Mouse (Mus musculus) MEL (cell line): ENCODE results near the gene Fhl2. TPM values are rescaled to one million over a fixed set of nuclear protein-coding genes. Genes with fewer than 3 reads are reported as not detected.

Source experiments
- DNase-seq: peaks from one replicate; pipeline ENCODE4 v3.0.0; 2011; ENCODE audit warnings: low read depth, low spot score
- H3K27ac ChIP-seq: 2 replicates; pipeline ENCODE4 v1.5.1; 2012; ENCODE audit warnings: low read depth, mild to moderate bottlenecking, control low read depth, low read length, moderate library complexity; ENCODE audit not compliant: control insufficient read depth
- H3K27me3 ChIP-seq, 2 experiments: fragments of 150-350 bp in 1 of 2; sonication (generic) in 1 of 2; 2 replicates each; pipeline ENCODE4 v1.6.1; 2012; ENCODE audit warnings: low read length in 2 of 2, mild to moderate bottlenecking in 2 of 2, improper control_type of control experiment in 1 of 2, moderate library complexity in 1 of 2; ENCODE audit not compliant: insufficient read depth in 2 of 2, control insufficient read depth in 1 of 2
- H3K36me3 ChIP-seq, 2 experiments: 2 replicates each; pipeline ENCODE4 v1.6.1; 2012 to 2014; ENCODE audit warnings: low read length in 2 of 2, improper control_type of control experiment in 1 of 2, inconsistent platforms in 1 of 2, mild to moderate bottlenecking in 1 of 2; ENCODE audit not compliant: insufficient read depth in 2 of 2, control insufficient read depth in 1 of 2
- H3K4me1 ChIP-seq, 2 experiments: fragments of 150-350 bp in 1 of 2; sonication (generic) in 1 of 2; 2 replicates each; pipeline ENCODE4 v1.6.1; 2012; ENCODE audit warnings: low read length in 2 of 2, improper control_type of control experiment in 1 of 2, mild to moderate bottlenecking in 1 of 2; ENCODE audit not compliant: insufficient read depth in 2 of 2, control insufficient read depth in 1 of 2
- H3K4me3 ChIP-seq, 2 experiments: fragments of 150-350 bp in 1 of 2; sonication (generic) in 1 of 2; 2 replicates each; pipeline ENCODE4 v1.5.1; 2012; ENCODE audit warnings: low read depth in 2 of 2, low read length in 2 of 2, mild to moderate bottlenecking in 2 of 2, moderate library complexity in 2 of 2, control low read depth in 1 of 2, improper control_type of control experiment in 1 of 2; ENCODE audit not compliant: control insufficient read depth in 1 of 2, insufficient read depth in 1 of 2
- H3K79me2 ChIP-seq: 2 replicates; pipeline ENCODE4 v1.6.1; 2012; ENCODE audit warnings: mild to moderate bottlenecking, low read length, moderate library complexity; ENCODE audit not compliant: control insufficient read depth, poor library complexity, insufficient read depth
- H3K9ac ChIP-seq: 2 replicates; pipeline ENCODE4 v1.6.1; 2012; ENCODE audit warnings: low read depth, mild to moderate bottlenecking, control low read depth, low read length, moderate library complexity; ENCODE audit not compliant: control insufficient read depth, poor library complexity, severe bottlenecking
- H3K9me3 ChIP-seq: fragments of 150-350 bp; sonication (generic); replicated peaks from 2 replicates; pipeline ENCODE4 v1.6.1; 2012; ENCODE audit warnings: mild to moderate bottlenecking, low read length, improper control_type of control experiment, moderate library complexity; ENCODE audit not compliant: insufficient read depth
- CHD1 ChIP-seq: IDR thresholded peaks from 2 replicates; pipeline ENCODE4 v1.6.1; 2012; ENCODE audit warnings: low read depth, mild to moderate bottlenecking, inconsistent platforms, low read length, improper control_type of control experiment
- E2F4 ChIP-seq: IDR thresholded peaks from 2 replicates; pipeline ENCODE4 v1.6.1; 2011; ENCODE audit warnings: low read depth, low read length, improper control_type of control experiment, borderline replicate concordance
- ELF1 ChIP-seq: IDR thresholded peaks from 2 replicates; pipeline ENCODE4 v1.6.1; 2014; ENCODE audit warnings: low read depth, mild to moderate bottlenecking, inconsistent platforms, low read length, improper control_type of control experiment, moderate library complexity
- ETS1 ChIP-seq: IDR thresholded peaks from 2 replicates; pipeline ENCODE4 v1.6.1; 2012; ENCODE audit warnings: low read depth, mild to moderate bottlenecking, inconsistent platforms, low read length, improper control_type of control experiment, moderate library complexity
- GABPA ChIP-seq: IDR thresholded peaks from 2 replicates; pipeline ENCODE4 v1.6.1; 2012; ENCODE audit warnings: low read depth, mild to moderate bottlenecking, inconsistent platforms, low read length, improper control_type of control experiment, moderate library complexity
- MAFK ChIP-seq: IDR thresholded peaks from 2 replicates; pipeline ENCODE4 v1.6.1; 2011; ENCODE audit warnings: low read depth, mild to moderate bottlenecking, low read length, improper control_type of control experiment, borderline replicate concordance
- MAX ChIP-seq: IDR thresholded peaks from 2 replicates; pipeline ENCODE4 v1.6.1; 2011; ENCODE audit warnings: low read length, improper control_type of control experiment
- MAZ ChIP-seq: IDR thresholded peaks from 2 replicates; pipeline ENCODE4 v1.6.1; 2012; ENCODE audit warnings: low read depth, mild to moderate bottlenecking, inconsistent platforms, low read length, improper control_type of control experiment
- MEF2A ChIP-seq: IDR thresholded peaks from 2 replicates; pipeline ENCODE4 v1.6.1; 2014; ENCODE audit warnings: low read depth, mild to moderate bottlenecking, inconsistent platforms, low read length, improper control_type of control experiment; ENCODE audit not compliant: poor library complexity, insufficient replicate concordance, severe bottlenecking; ENCODE audit errors: extremely low read depth
- MXI1 ChIP-seq: IDR thresholded peaks from 2 replicates; pipeline ENCODE4 v1.6.1; 2011; ENCODE audit warnings: mild to moderate bottlenecking, low read depth, low read length, improper control_type of control experiment
- MYB ChIP-seq: IDR thresholded peaks from 2 replicates; pipeline ENCODE4 v1.6.1; 2011; ENCODE audit warnings: mild to moderate bottlenecking, low read depth, low read length, improper control_type of control experiment
- NELFE ChIP-seq: IDR thresholded peaks from 2 replicates; pipeline ENCODE4 v1.6.1; 2011; ENCODE audit warnings: low read depth, low read length, improper control_type of control experiment
- NRF1 ChIP-seq: IDR thresholded peaks from 2 replicates; pipeline ENCODE4 v1.6.1; 2014; ENCODE audit warnings: low read depth, mild to moderate bottlenecking, inconsistent platforms, low read length, improper control_type of control experiment, moderate library complexity; ENCODE audit not compliant: poor library complexity, insufficient read depth, severe bottlenecking
- RAD21 ChIP-seq: IDR thresholded peaks from 2 replicates; pipeline ENCODE4 v1.6.1; 2011; ENCODE audit warnings: mild to moderate bottlenecking, low read depth, low read length, improper control_type of control experiment
- TBP ChIP-seq: IDR thresholded peaks from 2 replicates; pipeline ENCODE4 v1.8.0; 2011; ENCODE audit warnings: low read depth, low read length, improper control_type of control experiment
- USF1 ChIP-seq: IDR thresholded peaks from 2 replicates; pipeline ENCODE4 v1.6.1; 2014; ENCODE audit warnings: low read depth, mild to moderate bottlenecking, inconsistent platforms, low read length, improper control_type of control experiment, moderate library complexity
- USF2 ChIP-seq, 2 experiments: IDR thresholded peaks; 2 replicates each; pipeline ENCODE4 v1.6.1; 2011 to 2012; ENCODE audit warnings: improper control_type of control experiment in 2 of 2, low read length in 2 of 2, borderline replicate concordance in 1 of 2, inconsistent platforms in 1 of 2, low read depth in 1 of 2, mild to moderate bottlenecking in 1 of 2; ENCODE audit not compliant: insufficient read depth in 1 of 2
- ZC3H11A ChIP-seq: IDR thresholded peaks from 2 replicates; pipeline ENCODE4 v1.6.1; 2012; ENCODE audit warnings: low read depth, mild to moderate bottlenecking, inconsistent platforms, low read length, improper control_type of control experiment
- ZNF384 ChIP-seq: IDR thresholded peaks from 2 replicates; pipeline ENCODE4 v1.6.1; 2012; ENCODE audit warnings: low read depth, mild to moderate bottlenecking, inconsistent platforms, low read length, improper control_type of control experiment
- polyA plus RNA-seq, 2 experiments: library from polyadenylated mRNA; stranded (reverse) in 1 of 2; unstranded in 1 of 2; fragments of >175 nt in 1 of 2; fragments of >200 nt in 1 of 2; gene quantifications; 2 replicates each; pipeline versions ENCODE4 v1.2.1 to v1.2.4; 2012; ENCODE audit warnings: low replicate concordance in 2 of 2, low read depth in 1 of 2; ENCODE audit not compliant: insufficient read length in 2 of 2, insufficient read depth in 1 of 2, missing spikeins in 1 of 2
- total RNA-seq: library from RNA; depleted of rRNA; stranded (reverse); fragments of 300-350 nt; gene quantifications from 2 replicates; pipeline ENCODE4 v1.2.3, GENCODE M21; 2012

The Fhl2 gene
- total and polyA plus RNA-seq, 3 experiments, result not detected

DNA sequence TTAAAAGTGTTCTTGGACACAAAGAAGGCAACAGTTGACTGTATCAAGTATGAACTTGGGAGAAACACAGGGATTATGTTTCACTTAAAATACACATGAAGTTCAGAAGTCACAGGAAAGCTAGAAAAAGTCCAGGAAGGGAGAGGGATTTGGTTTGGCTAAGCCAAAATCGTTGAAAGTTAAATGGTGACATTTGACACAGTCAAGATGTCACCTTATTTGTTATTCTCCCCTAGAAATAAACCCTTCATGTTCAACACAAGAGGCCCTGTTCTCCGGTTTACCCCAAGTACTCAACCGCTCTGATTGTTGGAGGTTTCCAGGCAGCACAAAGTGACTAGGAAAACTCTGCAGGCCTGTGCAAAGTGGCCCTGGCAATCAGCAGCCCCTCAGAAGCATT is 18.8 kb upstream of the Fhl2 start:
- Histone ChIP-seq H3K27ac (no peak overlapping the region), H3K36me3 (no peaks in the 10 kb centered on the region), H3K79me2 (no peaks in the 10 kb centered on the region), H3K27me3 (no peaks in the 10 kb centered on the region; a peak in 1 of 4 replicates), H3K4me3 (no peak overlapping the region), H3K9me3 (no peaks in the 10 kb centered on the region), H3K4me1 (no peaks in the 10 kb centered on the region), H3K9ac (no peak overlapping the region)
- TF ChIP-seq RAD21 (no peak), E2F4 (no peak), MAFK (no peak), ELF1 (no peak), MYB (no peak), CHD1 (no peak), MAX (no peak), GABPA (no peak), ZC3H11A (no peak), MEF2A (no peak), TBP (no peak), NELFE (no peak), USF2 (IDR thresholded peaks at IDR 0.05; ENCODE audit: borderline replicate concordance in 1 of 2, insufficient read depth in 1 of 2, low read depth in 1 of 2, low read length in 2 of 2) (no peak)
- DNase-seq, result no peak

DNA sequence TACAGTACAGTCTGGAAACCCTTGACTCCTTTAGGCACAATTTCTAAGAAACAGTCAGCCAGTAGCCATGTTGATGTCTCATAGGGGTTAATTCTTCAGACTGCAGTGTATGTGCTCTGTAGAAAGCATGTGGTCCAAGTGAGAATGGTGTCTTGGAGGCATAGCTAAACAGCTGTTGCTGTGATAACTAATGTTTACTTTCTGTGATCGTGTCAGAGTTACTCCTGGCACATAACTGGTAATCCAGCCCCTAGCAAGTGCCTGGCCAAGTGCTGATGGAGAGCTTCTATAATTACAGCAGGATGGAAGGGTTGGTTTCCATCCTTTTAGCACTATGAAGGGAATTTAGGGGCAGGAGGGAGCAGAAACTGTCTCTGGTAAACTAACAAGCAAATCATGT is 14.5 kb upstream of the Fhl2 start:
- H3K9me3 ChIP-seq, result no peaks in the 10 kb centered on the region
- no peak overlapping the region for H3K9ac ChIP-seq
- no peaks in the 10 kb centered on the region for H3K4me1 ChIP-seq
- TF ChIP-seq MXI1 (no peak), GABPA (no peak), MAZ (no peak), CHD1 (no peak), NELFE (no peak), ETS1 (no peak), USF1 (no peak), MYB (no peak), ZNF384 (no peak), NRF1 (no peak)
- DNase-seq, result no peak
- H3K27me3 ChIP-seq, result no peaks in the 10 kb centered on the region; a peak in 1 of 4 replicates
- no peaks in the 10 kb centered on the region for H3K36me3 ChIP-seq
- H3K4me3 ChIP-seq, result no peak overlapping the region
- H3K79me2 ChIP-seq, result no peaks in the 10 kb centered on the region
- no peak overlapping the region for H3K27ac ChIP-seq
